Mouse (Mus musculus): ENCODE measurements around the gene Sap25. TPM values are rescaled to one million over a fixed set of nuclear protein-coding genes. Genes with fewer than 3 reads are reported as not detected.
A peak's percentile ranks its signal among the peaks of the same experiment; 100 is the strongest.
"Not testable (repeated sequence)": the region's sequence is repeated elsewhere in the genome, so short reads cannot be mapped to it uniquely, and the experiment has no call there.

Sap25 gene
- total and polyA plus RNA-seq, 3 experiments: 1.5 to 34.9 (median 2.0) TPM

DNA sequence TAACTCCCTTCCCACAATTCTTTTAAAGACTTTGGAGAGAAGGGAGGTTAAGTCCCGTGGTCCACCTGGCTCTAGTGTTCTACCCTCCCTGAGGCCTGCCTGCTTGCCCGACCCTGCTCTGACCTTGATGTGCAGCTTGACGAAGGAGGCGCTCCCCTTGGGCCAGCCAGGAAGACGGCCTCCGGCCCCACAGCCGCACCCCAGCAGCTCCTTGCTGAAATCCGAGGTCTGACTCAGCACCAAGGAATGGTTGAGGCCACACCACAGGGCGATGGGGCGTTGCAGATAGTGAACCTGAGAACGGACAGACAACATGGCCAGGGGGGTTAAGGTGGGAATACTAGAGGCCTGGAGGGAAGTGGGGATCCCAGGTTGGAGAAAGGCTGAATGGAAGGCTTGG is 27.6 kb upstream of the Sap25 start, which contains the start of gene Pcolce:
Gene Pcolce, minus strand, starts transcription at position 235 of the 400 bp plus-strand sequence.
- 52% methylated on average over 11 of the region's 11 CpGs for WGBS
- TF ChIP-seq POLR2A (IDR thresholded peaks at IDR 0.05; ENCODE audit: insufficient read depth, low read depth, low read length) (no peak), EP300 (IDR thresholded peaks at IDR 0.05; ENCODE audit: insufficient read depth, low read depth, low read length) (no peak), CTCF (IDR thresholded peaks at IDR 0.05) (no peak)
- intact Hi-C loops (cut with DNase I): no loop called here
- Histone ChIP-seq H3K9ac (ENCODE audit: low read depth, low read length) (no peak within 1 kb of the TSS), H3K79me2 (replicated peaks; ENCODE audit: control insufficient read depth, insufficient read depth, low read length) (no peaks in the 10 kb centered on the region), H3K27me3 (ENCODE audit: control insufficient read depth, insufficient read depth, low read length) (no peaks in the 10 kb centered on the region), H3K36me3 (ENCODE audit: control insufficient read depth, insufficient read depth, low read length) (no peaks in the 10 kb centered on the region), H3K4me3 (no peak within 1 kb of the TSS), H3K27ac (peak within 1 kb of the TSS; percentile 20; the same call in 1 of the 2 replicates), H3K4me1 (ENCODE audit: control insufficient read depth, insufficient read depth, low read length) (peaks cover 10% of the 10 kb centered on the region)
- peak; percentile 54 to 63 for DNase-seq

DNA sequence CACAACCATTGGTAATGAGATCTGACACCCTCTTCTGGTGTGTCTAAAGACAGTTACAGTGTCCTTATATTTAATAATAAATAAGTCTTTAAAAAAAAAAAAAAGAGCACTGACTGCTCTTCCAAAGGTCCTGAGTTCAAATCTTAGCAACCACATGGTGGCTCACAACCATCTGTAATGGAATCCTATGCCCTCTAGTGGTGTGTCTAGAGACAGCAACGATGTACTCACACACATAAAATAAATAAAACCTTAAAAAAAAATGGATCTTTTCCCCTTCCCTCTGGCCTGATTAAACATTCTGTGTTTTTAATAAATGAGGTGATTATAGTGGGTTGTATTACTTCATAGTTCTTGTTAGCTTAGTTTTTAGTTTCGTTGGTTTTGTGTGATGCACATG is 26.2 kb upstream of the Sap25 start:
- TF ChIP-seq CTCF (IDR thresholded peaks at IDR 0.05): peak; percentile 38

DNA sequence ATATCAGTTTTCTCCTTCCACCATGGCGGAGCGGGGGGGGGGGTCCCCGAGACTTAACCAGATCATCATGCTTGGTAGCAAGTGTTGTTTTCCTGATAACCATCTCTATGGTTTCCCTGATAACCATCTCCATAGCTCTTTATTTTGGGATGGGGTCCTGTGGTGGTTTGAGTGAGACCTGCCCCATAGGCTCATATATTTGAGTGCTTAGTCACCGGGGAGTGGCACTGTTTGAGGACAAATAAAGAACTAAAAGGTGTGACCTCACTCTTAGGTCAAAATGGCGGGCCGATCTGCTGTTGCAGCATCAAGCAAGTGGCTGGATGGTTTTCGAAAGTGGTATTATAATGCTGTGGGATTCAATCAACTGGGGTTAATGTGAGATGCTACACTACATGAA is 25.8 kb upstream of the Sap25 start:
- H3K27ac ChIP-seq: no peak overlapping the region
- no peak overlapping the region for H3K9ac ChIP-seq (ENCODE audit: low read depth, low read length)
- H3K27me3 ChIP-seq (ENCODE audit: control insufficient read depth, insufficient read depth, low read length): no peaks in the 10 kb centered on the region
- no peaks in the 10 kb centered on the region for H3K36me3 ChIP-seq (ENCODE audit: control insufficient read depth, insufficient read depth, low read length)
- WGBS: 84% methylated on average over 7 of the region's 7 CpGs
- TF ChIP-seq EP300 (IDR thresholded peaks at IDR 0.05; ENCODE audit: insufficient read depth, low read depth, low read length): no peak
- no peaks in the 10 kb centered on the region for H3K79me2 ChIP-seq (replicated peaks; ENCODE audit: control insufficient read depth, insufficient read depth, low read length)
- no peak overlapping the region for H3K4me3 ChIP-seq
- intact Hi-C loops (cut with DNase I): no loop called here
- DNase-seq: no peak
- H3K4me1 ChIP-seq (ENCODE audit: control insufficient read depth, insufficient read depth, low read length): peaks cover 8% of the 10 kb centered on the region

More for the DNA sequence above, 26.2 kb upstream of the Sap25 start:
- H3K4me1 ChIP-seq (ENCODE audit: control insufficient read depth, insufficient read depth, low read length); DNase-seq; H3K79me2 ChIP-seq (replicated peaks; ENCODE audit: control insufficient read depth, insufficient read depth, low read length); H3K4me3 ChIP-seq; H3K27ac ChIP-seq; H3K27me3 ChIP-seq (ENCODE audit: control insufficient read depth, insufficient read depth, low read length); H3K36me3 ChIP-seq (ENCODE audit: control insufficient read depth, insufficient read depth, low read length); intact Hi-C loops (cut with DNase I); H3K9ac ChIP-seq (ENCODE audit: low read depth, low read length): not testable (repeated sequence)
- WGBS: 96% methylated on average over 2 of the region's 2 CpGs

DNA sequence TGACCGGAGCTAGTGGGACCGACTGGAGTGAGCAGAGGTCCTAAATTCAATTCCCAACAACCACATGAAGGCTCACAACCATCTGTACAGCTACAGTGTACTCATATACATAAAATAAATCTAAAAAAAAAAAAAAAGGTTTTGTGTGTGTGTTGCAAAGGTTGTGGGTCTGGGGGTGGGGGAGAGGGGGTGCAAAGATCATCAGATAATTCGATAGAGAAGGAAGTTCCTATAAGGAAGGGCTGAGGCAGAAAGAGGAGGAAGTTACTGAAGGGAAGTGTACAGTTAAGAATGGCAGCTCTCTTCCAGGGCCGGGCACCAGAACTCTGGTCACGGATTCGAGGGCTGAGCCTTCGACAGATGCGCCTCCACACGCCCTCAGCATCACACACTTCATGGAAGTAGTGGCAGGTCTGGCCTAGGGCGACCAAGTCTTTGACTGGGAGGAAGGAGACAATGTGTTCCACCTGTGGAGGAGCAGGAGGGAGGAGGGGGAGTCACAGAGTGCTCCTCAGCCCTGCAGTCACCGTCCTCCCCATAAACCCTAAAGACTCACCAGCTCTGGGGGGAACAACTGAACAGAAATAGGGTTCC is 17.1 kb upstream of the Sap25 start:
- Histone ChIP-seq H3K27ac (no peak overlapping the region), H3K36me3 (ENCODE audit: control insufficient read depth, insufficient read depth, low read length) (no peaks in the 10 kb centered on the region), H3K79me2 (replicated peaks; ENCODE audit: control insufficient read depth, insufficient read depth, low read length) (no peaks in the 10 kb centered on the region), H3K27me3 (ENCODE audit: control insufficient read depth, insufficient read depth, low read length) (no peaks in the 10 kb centered on the region), H3K4me1 (ENCODE audit: control insufficient read depth, insufficient read depth, low read length) (peaks cover 1% of the 10 kb centered on the region), H3K4me3 (no peak overlapping the region), H3K9ac (ENCODE audit: low read depth, low read length) (no peak overlapping the region)
- intact Hi-C loops (cut with DNase I): no loop called here
- DNase-seq: no peak
- TF ChIP-seq POLR2A (IDR thresholded peaks at IDR 0.05; ENCODE audit: insufficient read depth, low read depth, low read length) (no peak), EP300 (IDR thresholded peaks at IDR 0.05; ENCODE audit: insufficient read depth, low read depth, low read length) (no peak), CTCF (IDR thresholded peaks at IDR 0.05) (no peak)
- 60% methylated on average over 11 of the region's 11 CpGs for WGBS

DNA sequence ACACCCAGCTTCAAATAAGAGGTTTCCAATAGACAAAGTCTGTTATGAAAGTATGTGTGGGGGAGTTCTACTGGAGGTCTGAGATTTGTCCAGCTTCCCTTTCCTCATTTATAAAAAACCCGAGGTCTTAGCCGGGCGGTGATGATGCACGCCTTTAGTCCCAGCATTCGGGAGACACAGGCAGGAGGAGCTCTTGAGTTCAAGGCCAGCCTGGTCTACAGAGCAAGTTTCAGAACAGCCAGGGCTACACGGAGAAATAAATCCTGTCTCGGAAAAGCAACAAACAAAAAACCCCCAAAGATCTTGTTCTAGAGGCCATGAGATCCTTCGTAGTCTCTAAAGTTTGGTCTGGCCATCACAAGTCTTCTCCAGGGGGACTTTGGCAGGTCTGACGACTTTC is 13.1 kb upstream of the Sap25 start:
- intact Hi-C loops (cut with DNase I): loop anchor here (1.0 to 2.0 kb wide), 3 partner anchors 18 to 95 kb away; partner anchors contain the start of genes Epo, Gnb2 and Mospd3

DNA sequence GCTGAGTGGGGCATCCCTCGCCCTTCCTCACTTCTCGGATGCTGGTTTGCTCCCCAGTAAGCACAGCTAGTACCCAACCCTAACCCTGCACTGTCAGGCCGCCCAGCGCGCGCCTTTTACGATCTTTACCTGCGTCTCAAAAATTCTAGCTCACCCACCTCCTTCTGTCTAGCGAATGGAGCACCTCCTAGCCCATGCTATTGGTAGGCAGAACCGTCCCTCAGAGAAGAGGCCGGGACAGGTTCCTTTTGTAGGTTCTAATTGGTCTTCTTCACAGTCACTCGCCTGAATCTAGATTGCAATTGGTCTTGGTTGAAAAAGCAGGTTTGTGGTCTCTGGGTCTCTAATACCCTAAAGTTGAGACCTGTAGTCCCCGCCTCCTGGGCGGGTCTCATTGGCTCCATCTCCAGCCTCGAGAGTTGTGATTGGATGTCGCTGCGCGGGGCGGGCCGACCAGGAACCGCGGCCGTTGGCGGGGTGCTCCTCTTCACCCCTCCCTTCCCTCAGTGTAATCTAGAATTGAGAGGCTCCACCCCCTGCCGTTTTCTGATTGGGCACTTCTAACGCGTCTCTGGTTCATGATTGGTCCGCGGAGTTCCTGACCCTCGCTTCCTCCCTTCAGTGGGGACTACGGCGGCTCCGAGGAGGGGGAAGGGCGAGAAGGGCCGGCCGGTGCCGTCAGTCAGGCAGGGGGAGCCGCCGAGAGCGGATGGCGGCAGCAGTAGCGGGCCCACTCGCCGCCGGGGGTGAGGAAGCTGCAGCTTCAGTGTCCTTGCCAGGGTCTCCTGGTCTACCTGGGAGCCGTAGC is 12.4 kb upstream of the Sap25 start, which contains the start of the genes Fbxo24, Lrch4 and Gm20605:
Gene Fbxo24, minus strand, starts transcription at position 505 of the 808 bp plus-strand sequence.
Gene Lrch4, plus strand, starts transcription at position 624 of the 808 bp plus-strand sequence.
Gene Gm20605, plus strand, starts transcription at position 678 of the 808 bp plus-strand sequence.
- DNase-seq: peak; percentile 98 to 100
- no peaks in the 10 kb centered on the region; the same call in none of the 2 replicates for H3K79me2 ChIP-seq (replicated peaks; ENCODE audit: control insufficient read depth, insufficient read depth, low read length)
- H3K36me3 ChIP-seq (ENCODE audit: control insufficient read depth, insufficient read depth, low read length): no peaks in the 10 kb centered on the region
- peak within 1 kb of the TSS; percentile 95 for H3K4me3 ChIP-seq
- intact Hi-C loops (cut with DNase I): loop anchor here (1.0 to 2.0 kb wide), 3 partner anchors 18 to 96 kb away; partner anchors contain the start of genes Epo, Gnb2 and Mospd3
- H3K27ac ChIP-seq: peak within 1 kb of the TSS; percentile 94
- H3K27me3 ChIP-seq (ENCODE audit: control insufficient read depth, insufficient read depth, low read length): no peaks in the 10 kb centered on the region
- peak within 1 kb of the TSS; percentile 90 for H3K9ac ChIP-seq (ENCODE audit: low read depth, low read length)
- TF ChIP-seq POLR2A (IDR thresholded peaks at IDR 0.05; ENCODE audit: insufficient read depth, low read depth, low read length) (peak; percentile 95), EP300 (IDR thresholded peaks at IDR 0.05; ENCODE audit: insufficient read depth, low read depth, low read length) (peak; percentile 68; the same call in 1 of the 2 replicates), CTCF (IDR thresholded peaks at IDR 0.05) (peak; percentile 16; the same call in 1 of the 2 replicates)
- WGBS: under 1% methylated on average over 46 of the region's 46 CpGs
- H3K4me1 ChIP-seq (ENCODE audit: control insufficient read depth, insufficient read depth, low read length): peaks cover 12% of the 10 kb centered on the region

More for the DNA sequence above, 13.1 kb upstream of the Sap25 start:
- under 1% methylated on average over 9 of the region's 9 CpGs for WGBS
- peak overlapping the region; percentile 72 for H3K9ac ChIP-seq (ENCODE audit: low read depth, low read length)
- H3K36me3 ChIP-seq (ENCODE audit: control insufficient read depth, insufficient read depth, low read length): no peaks in the 10 kb centered on the region
- peak overlapping the region; percentile 95 for H3K4me3 ChIP-seq
- peaks cover 12% of the 10 kb centered on the region for H3K4me1 ChIP-seq (ENCODE audit: control insufficient read depth, insufficient read depth, low read length)
- H3K27me3 ChIP-seq (ENCODE audit: control insufficient read depth, insufficient read depth, low read length): no peaks in the 10 kb centered on the region
- peak overlapping the region; percentile 93 for H3K27ac ChIP-seq
- DNase-seq: peak in 1 of 2 experiments; percentile 64
- peak; percentile 41 for TF ChIP-seq CTCF (IDR thresholded peaks at IDR 0.05)
- TF ChIP-seq EP300 (IDR thresholded peaks at IDR 0.05; ENCODE audit: insufficient read depth, low read depth, low read length): no peak
- TF ChIP-seq POLR2A (IDR thresholded peaks at IDR 0.05; ENCODE audit: insufficient read depth, low read depth, low read length): peak; percentile 33; the same call in 1 of the 2 replicates
- no peaks in the 10 kb centered on the region; the same call in none of the 2 replicates for H3K79me2 ChIP-seq (replicated peaks; ENCODE audit: control insufficient read depth, insufficient read depth, low read length)

Measured in heart, adult 2 months (tissue).